Mouse (Mus musculus) MEL (cell line): ENCODE results near the gene Yap1.

Source experiments
- CHD1 ChIP-seq: IDR thresholded peaks from 2 replicates; pipeline ENCODE4 v1.6.1; 2012; ENCODE audit warnings: low read depth, mild to moderate bottlenecking, inconsistent platforms, low read length, improper control_type of control experiment
- CHD2 ChIP-seq: IDR thresholded peaks from 2 replicates; pipeline ENCODE4 v1.6.1; 2011; ENCODE audit warnings: low read length, improper control_type of control experiment
- CTCF ChIP-seq, 3 experiments: IDR thresholded peaks in 2 of 3; conservative IDR thresholded peaks in 1 of 3; 2 replicates each; pipeline ENCODE4 v1.5.1; 2011 to 2012; ENCODE audit warnings: low read length in 3 of 3, low read depth in 2 of 3, mild to moderate bottlenecking in 2 of 3, improper control_type of control experiment in 1 of 3, inconsistent platforms in 1 of 3, mixed read lengths in 1 of 3, moderate library complexity in 1 of 3; ENCODE audit not compliant: control insufficient read depth in 1 of 3, insufficient read depth in 1 of 3, poor library complexity in 1 of 3, severe bottlenecking in 1 of 3
- GATA1 ChIP-seq: IDR thresholded peaks from 2 replicates; pipeline ENCODE4 v1.6.1; 2011; ENCODE audit warnings: low read depth, low read length, improper control_type of control experiment
- KAT2A ChIP-seq: conservative IDR thresholded peaks from 2 replicates; pipeline ENCODE4 v1.6.1; 2012; ENCODE audit warnings: low read depth, low read length, improper control_type of control experiment, inconsistent platforms
- MAFK ChIP-seq: IDR thresholded peaks from 2 replicates; pipeline ENCODE4 v1.6.1; 2011; ENCODE audit warnings: low read depth, mild to moderate bottlenecking, low read length, improper control_type of control experiment, borderline replicate concordance
- MAX ChIP-seq: IDR thresholded peaks from 2 replicates; pipeline ENCODE4 v1.6.1; 2011; ENCODE audit warnings: low read length, improper control_type of control experiment
- MXI1 ChIP-seq: IDR thresholded peaks from 2 replicates; pipeline ENCODE4 v1.6.1; 2011; ENCODE audit warnings: mild to moderate bottlenecking, low read depth, low read length, improper control_type of control experiment
- SMC3 ChIP-seq: IDR thresholded peaks from 2 replicates; pipeline ENCODE4 v1.6.1; 2011; ENCODE audit warnings: low read depth, low read length, improper control_type of control experiment
- ZMIZ1 ChIP-seq: IDR thresholded peaks from 2 replicates; pipeline ENCODE4 v1.6.1; 2012; ENCODE audit warnings: low read depth, mild to moderate bottlenecking, inconsistent platforms, low read length, improper control_type of control experiment, moderate library complexity
- ZNF384 ChIP-seq: IDR thresholded peaks from 2 replicates; pipeline ENCODE4 v1.6.1; 2012; ENCODE audit warnings: low read depth, mild to moderate bottlenecking, inconsistent platforms, low read length, improper control_type of control experiment

- TF ChIP-seq ZMIZ1 (no peak), GATA1 (no peak), ZNF384 (no peak), CHD1 (no peak), MXI1 (no peak), CTCF (IDR thresholded peaks at IDR 0.05 in 2 of 3, conservative IDR thresholded peaks at IDR 0.05 in 1 of 3; ENCODE audit: control insufficient read depth in 1 of 3, insufficient read depth in 1 of 3, low read depth in 2 of 3, low read length in 3 of 3, poor library complexity in 1 of 3, severe bottlenecking in 1 of 3) (no peak), CHD2 (no peak), MAX (no peak), SMC3 (no peak), MAFK (no peak), KAT2A (no peak)
These were observed 11.7 kb downstream of the Yap1 start for GRCm38 (mm10) chr9:7992651-7993050.
